Mouse (Mus musculus) kidney, adult 18-20 months (tissue): ENCODE data around the gene Selenoo.

Experiments used
- DNase-seq: peaks from one replicate; pipeline ENCODE4 v3.0.0; 2021

The Selenoo gene

GRCm38 (mm10) chr15:89128382-89129350, 39.8 kb downstream of the Selenoo start, which contains the start of gene Hdac10:
Gene Hdac10 (minus strand): TSS chr15:89128700.
- DNase-seq, result peak; percentile 94

- no peak for DNase-seq
Measured at GRCm38 (mm10) chr15:89130245-89130644, 41.4 kb downstream of the Selenoo start.

GRCm38 (mm10) chr15:89131316-89131715, 42.4 kb downstream of the Selenoo start:
- DNase-seq, result no peak

DNA sequence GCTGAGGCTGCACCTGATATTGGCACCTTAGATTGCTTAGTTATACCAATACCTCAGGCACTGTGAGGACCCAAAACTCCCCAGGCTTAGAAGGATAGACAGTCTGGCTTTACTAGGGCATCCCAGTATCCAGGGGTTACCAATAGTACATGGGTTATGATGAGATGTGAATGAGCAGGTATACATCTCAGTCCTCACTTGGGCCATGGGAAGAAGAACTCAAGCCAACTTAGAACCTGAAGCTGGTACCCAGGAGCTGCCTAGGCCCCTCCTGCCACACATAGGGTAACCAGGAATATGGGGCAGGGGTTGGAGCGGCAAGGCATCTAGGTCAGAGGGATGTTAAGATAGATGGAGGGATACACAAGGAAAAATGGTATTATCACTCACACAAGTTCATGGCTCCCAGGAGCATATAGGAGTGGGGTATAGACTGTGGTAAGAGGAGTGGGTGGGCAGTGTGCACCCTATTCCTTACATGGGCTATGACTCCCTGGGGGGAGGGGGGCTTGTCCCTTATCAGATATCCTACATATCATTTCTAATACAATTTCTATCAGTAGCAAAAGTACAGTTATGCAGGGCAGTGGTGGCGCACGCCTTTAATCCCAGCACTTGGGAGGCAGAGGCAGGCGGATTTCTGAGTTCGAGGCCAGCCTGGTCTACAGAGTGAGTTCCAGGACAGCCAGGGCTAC, 47.7 kb downstream of the Selenoo start:
- no peak for DNase-seq

DNA sequence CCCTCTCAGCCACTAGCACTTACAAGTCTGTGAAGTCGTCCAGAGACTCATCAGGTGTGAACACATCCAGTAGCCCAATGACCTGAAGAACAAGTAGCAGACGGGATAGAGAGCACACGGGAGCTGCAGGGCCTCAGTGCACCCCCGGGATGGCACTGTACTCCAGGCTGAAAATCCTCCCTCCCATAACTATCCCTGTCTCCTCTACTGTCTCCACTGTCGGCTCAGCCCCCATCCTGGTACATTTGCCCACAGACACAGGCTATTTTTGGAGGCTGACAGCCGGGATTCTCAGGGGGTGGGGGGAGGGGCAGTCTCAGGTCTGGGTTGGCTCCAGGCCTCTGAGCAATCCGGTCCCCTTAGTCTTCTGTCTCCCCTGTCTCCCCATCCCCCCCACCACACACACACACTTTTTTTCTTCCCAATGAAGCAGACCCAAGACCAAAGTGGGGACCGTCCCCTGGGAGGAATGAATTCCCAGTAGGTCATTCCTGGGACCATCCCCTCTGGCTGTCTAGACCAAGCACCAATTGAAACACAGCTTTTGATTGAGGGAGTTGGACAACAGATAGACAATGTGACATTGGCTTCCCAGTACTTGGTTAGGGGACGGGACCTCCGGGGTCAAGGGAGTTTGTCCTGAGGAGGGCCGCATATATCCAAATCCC, 48.6 kb downstream of the Selenoo start:
- no peak for DNase-seq

DNA sequence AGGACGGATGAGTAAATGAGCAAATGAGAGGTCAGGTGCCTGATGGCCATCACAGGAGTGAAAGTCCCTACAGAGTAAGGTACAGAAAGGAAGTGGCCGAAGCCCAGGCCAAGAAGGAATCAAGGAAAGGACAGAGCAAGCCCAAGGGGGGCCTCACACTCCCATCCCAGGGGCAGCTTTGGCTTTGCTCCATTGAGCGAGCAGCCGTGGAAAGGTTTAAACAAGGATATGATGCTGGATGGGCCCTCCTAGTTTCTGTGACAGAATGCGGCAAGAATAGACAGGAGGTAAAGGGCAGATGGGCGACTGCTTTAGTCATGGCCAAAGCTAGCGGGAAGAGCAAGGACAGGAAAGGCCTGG, 49.1 kb downstream of the Selenoo start:
- no peak for DNase-seq

- DNase-seq, result no peak
Measured at GRCm38 (mm10) chr15:89138531-89138930, 49.6 kb downstream of the Selenoo start.

DNA sequence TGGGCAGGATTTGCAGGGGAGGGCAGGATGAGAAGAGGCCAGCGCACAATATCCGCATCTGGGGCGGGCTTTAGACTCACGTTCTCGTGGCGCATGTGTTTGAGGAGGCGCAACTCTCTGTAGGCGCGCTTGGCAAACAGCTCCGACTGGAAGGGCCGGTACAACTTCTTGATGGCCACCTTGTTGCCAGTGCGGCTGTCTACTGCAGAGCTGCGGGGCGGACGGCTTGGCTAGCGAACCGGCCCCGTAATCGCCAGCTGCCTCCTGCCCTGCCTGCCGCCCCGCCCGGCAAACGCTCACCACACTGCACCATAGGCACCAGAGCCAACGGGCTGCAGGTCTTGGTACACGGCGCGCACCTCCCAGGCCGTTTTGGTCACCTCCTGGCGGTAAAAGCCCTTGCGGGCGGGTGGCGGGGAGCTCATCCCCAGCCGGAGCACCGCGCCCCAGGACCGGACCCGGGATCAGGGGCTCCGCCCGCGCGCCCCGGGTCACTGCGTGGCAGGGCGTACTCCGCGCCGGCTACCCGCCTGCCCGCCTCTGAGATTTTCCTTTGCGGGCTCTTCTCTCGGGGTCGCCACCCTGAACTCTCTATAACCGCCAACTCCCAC, 51.3 kb downstream of the Selenoo start:
- peak; percentile 58 for DNase-seq

DNA sequence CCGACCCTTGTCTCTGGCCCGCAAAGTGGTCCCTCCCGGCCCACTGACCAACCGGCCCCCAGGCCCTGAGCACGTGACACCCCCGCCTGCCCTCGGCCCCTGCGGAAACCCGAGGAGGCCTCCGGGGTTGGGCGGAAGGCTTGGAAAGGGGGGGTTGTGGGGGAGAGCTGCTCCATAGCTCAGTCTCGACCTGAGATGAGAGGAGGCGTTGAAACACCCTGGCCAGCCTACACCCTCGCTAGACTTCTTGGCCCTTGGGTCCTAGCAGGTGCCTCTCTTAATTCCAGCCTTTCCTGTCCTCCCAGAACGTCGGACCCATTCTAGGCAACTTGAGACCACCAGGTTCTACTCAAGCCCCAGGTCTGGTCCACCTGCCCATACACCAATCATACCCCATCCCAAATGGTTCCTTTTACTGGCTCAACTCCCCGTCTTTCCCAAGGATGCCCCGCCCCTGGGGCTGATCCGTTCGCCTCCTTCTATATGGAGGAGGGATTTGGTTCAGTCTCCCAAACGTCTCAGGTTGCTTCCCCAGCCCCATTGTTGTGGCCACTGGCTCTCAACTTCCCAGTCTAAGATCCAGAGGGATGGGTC, 51.9 kb downstream of the Selenoo start, which contains the start of gene Mapk12:
Mapk12 (minus strand) TSS at position 45 of the 594 bp plus-strand sequence.
- DNase-seq, result peak; percentile 54

GRCm38 (mm10) chr15:89141443-89141842, 52.6 kb downstream of the Selenoo start:
- DNase-seq, result no peak

- DNase-seq, result peak; percentile 26
Measured at GRCm38 (mm10) chr15:89141905-89142304, 53.0 kb downstream of the Selenoo start.

DNA sequence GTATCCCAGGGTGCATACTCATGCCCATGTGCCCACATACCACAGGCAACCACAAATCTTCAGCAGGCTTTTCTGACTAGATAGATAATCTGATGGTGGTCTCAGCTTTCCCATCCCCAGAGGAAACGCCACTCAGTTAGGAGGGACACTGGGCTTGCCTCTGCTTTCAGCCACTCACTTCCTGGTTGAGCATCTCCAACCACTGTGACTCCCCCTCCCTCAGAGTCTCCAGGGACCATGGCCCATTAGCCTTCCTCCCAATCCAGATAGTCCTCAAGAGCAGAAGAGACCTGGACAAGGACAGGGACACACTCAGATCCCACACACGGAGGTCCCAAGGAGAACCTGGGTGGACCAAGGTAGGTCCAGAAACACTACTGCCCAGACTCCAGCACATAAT, 54.2 kb downstream of the Selenoo start:
- DNase-seq, result no peak

GRCm38 (mm10) chr15:89144965-89145364, 56.1 kb downstream of the Selenoo start:
- no peak for DNase-seq

DNA sequence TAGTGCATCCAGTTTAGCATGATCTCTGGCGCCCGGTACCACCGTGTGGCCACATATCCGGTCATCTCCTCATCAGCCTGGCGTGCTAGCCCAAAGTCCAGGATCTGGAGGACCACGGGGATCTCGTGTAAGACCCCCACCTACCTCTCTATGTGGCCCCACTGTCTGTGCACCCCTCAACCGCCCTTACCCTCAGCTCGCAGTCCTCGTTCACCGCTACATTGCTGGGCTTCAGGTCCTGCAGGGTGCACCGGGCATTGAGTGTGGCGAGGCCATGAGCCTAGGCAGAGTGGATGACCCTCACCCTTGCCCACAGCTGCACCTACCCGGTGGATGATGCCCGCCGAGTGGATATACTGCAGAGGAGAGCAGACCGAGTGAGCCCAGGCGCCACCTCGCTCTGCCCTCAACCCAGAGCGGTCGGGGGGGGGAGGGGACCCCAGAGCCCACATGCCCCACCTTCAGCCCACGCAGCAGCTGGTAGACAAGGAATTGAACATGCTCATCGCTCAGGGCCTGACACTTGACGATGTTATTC, 57.0 kb downstream of the Selenoo start:
- no peak for DNase-seq

- peak; percentile 52 for DNase-seq
Measured at GRCm38 (mm10) chr15:89146537-89146936, 57.7 kb downstream of the Selenoo start.

DNA sequence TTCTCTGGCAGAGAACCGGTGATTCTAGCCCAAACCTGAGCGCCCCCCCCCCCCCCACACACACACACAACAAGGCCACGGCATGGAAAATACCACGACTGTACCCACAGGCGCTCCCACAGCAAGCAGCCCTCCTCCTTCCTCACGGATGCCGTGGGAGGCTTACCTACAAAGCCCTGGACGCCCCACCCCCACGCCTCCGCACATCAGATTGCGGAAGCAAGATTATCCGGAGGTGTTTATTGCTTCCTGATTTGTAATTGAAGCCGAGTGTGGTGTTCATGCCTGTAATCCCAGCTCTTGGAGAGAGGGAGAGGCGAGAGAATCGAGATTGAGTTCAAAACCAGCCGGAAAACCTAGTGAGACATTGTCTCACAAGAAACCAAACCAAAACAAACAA, 58.1 kb downstream of the Selenoo start:
- DNase-seq, result peak; percentile 30

- no peak for DNase-seq
Measured at GRCm38 (mm10) chr15:89147456-89147855, 58.6 kb downstream of the Selenoo start.

DNA sequence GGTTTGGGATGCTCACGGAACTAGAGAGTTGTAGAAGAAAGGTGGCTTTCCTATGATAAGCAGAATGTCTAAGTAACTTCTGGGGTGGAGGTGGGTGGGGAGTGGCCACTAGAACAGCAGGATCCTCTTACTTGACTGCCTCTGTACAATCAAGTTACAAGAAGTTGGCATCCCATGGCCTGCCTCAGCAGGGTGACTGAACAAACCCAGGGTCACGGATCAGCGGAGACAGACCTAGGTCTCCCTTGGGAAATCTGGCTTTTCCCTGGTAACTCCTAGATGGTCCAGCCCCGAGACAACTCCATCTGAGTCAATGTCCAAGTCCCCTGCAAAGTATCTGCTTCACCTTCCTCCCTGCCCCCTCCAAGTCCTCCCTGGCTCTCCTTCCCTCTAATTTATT, 59.0 kb downstream of the Selenoo start:
- no peak for DNase-seq

DNA sequence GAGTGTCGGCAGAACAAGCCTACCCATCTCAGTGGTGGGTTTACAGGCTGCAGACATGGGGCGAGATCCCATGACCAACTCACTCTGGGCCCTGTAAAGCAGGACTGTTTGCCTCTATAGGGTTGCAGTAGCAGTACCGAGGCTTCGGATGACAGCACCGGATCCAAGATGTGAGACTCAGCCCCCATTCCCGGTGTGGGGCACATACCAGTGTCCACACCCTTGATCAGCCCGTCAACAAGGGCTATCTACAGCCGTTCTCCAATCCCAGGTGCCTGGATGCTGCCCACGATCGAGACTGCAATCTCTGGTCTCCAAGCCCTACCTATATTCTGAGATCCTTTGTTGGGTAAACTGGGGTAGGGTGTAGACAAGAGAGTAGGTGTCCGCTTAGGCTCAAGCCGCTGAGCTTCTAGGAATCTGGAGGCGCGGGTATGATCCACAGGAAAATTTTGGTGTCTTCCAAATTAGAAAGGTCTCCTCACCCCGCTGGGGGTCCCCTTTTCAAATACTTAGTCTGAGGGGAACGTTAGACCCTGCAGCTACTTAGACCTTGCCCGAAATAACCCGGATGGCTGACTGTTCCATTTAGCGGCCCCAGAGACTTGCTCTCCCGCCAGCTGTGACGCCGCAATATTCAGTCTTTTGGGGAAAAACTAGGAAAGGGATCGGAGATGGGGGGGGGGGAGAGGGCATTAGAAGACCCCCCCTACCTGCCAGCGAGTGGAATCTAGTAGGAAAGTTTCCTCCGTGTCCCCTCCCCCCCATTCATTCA, 59.8 kb downstream of the Selenoo start:
- no peak for DNase-seq

GRCm38 (mm10) chr15:89149271-89150040, 60.6 kb downstream of the Selenoo start, which contains the start of gene Mapk11:
Gene Mapk11 (minus strand): TSS chr15:89149628.
- DNase-seq, result peak; percentile 41
